Mouse (Mus musculus) B cell, adult 2 months (primary cell): Measurements from ENCODE around the gene Ndfip2.

Experiments used
- DNase-seq, 2 experiments: peaks; one replicate each; pipeline ENCODE4 v3.0.0; 2022

Ndfip2 gene

GRCm38 (mm10) chr14:105287972-105288371 lies 29.6 kb downstream of the Ndfip2 start:
- DNase-seq = no peak

GRCm38 (mm10) chr14:105288529-105288928 lies 30.2 kb downstream of the Ndfip2 start:
- DNase-seq = peak; percentile 4 to 9

GRCm38 (mm10) chr14:105292139-105292538 lies 33.8 kb downstream of the Ndfip2 start:
- no peak for DNase-seq

- DNase-seq = no peak
Measured at GRCm38 (mm10) chr14:105293777-105294176, 35.4 kb downstream of the Ndfip2 start.

- DNase-seq = peak in 1 of 2 experiments; percentile 17
Measured at GRCm38 (mm10) chr14:105295820-105296582, 37.6 kb downstream of the Ndfip2 start.

- no peak for DNase-seq
Measured at GRCm38 (mm10) chr14:105299744-105300255, 41.4 kb downstream of the Ndfip2 start.

- no peak for DNase-seq
Measured at GRCm38 (mm10) chr14:105300551-105300950, 42.2 kb downstream of the Ndfip2 start.

- no peak for DNase-seq
Measured at GRCm38 (mm10) chr14:105302708-105303107, 44.3 kb downstream of the Ndfip2 start.

- no peak for DNase-seq
Measured at GRCm38 (mm10) chr14:105307716-105308115, 49.3 kb downstream of the Ndfip2 start.

- no peak for DNase-seq
Measured at GRCm38 (mm10) chr14:105312366-105312765, 54.0 kb downstream of the Ndfip2 start.

GRCm38 (mm10) chr14:105312944-105313343 lies 54.6 kb downstream of the Ndfip2 start:
- DNase-seq = no peak

- no peak for DNase-seq
Measured at GRCm38 (mm10) chr14:105313877-105314276, 55.5 kb downstream of the Ndfip2 start.

GRCm38 (mm10) chr14:105321712-105322111 lies 63.3 kb downstream of the Ndfip2 start:
- no peak for DNase-seq

GRCm38 (mm10) chr14:105322829-105323228 lies 64.5 kb downstream of the Ndfip2 start:
- DNase-seq = no peak

- no peak for DNase-seq
Measured at GRCm38 (mm10) chr14:105323448-105323847, 65.1 kb downstream of the Ndfip2 start.

- peak; percentile 1 to 2 for DNase-seq
Measured at GRCm38 (mm10) chr14:105328397-105329302, 70.3 kb downstream of the Ndfip2 start.

GRCm38 (mm10) chr14:105333475-105334094 lies 75.2 kb downstream of the Ndfip2 start:
- DNase-seq = no peak

GRCm38 (mm10) chr14:105341765-105342164 lies 83.4 kb downstream of the Ndfip2 start:
- no peak for DNase-seq

- DNase-seq = no peak
Measured at GRCm38 (mm10) chr14:105354121-105354520, 95.7 kb downstream of the Ndfip2 start.
